Mouse (Mus musculus) liver, embryonic 14.5 days (tissue): Measurements from ENCODE around the gene Catsper1.

Experiments used
- CTCF ChIP-seq: IDR thresholded peaks from 2 replicates; pipeline ENCODE4 v1.5.1; 2016; ENCODE audit warnings: antibody characterized with exemption, low read depth, control low read depth
- EP300 ChIP-seq: IDR thresholded peaks from 2 replicates; pipeline ENCODE4 v1.6.1; 2016; ENCODE audit warnings: antibody characterized with exemption, low read depth

DNA sequence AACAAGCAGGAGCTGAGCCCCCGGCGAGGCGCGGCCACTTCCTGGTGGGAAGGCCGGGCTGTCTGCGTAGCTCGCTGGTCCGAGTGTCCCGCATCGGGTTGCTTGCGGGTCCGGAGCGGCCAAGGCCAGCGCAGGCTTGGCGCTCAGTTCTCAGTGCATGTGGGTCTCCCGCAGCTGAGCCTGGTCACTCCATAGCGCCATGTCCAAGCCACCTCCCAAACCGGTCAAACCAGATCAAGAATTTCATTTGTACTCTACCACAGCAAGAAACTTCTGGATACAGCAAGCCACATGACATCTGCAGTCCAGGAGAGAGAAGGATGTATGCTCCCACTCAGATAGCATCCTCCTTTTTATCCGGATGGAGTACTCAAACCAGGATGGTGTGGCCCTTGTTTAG lies 7.6 kb upstream of the Catsper1 start:
- TF ChIP-seq CTCF (no peak), EP300 (no peak)
